Mouse (Mus musculus) C3H10T1/2 (cell line): ENCODE data around the gene Olfr873. TPM values are rescaled to one million over a fixed set of nuclear protein-coding genes. Genes with fewer than 3 reads are reported as not detected.

Experiments used
- polyA plus RNA-seq, 2 experiments: library from polyadenylated mRNA; unstranded; fragments of >200 nt; fragmentation: generic; extraction: Trizol; gene quantifications; one replicate each; pipeline ENCODE4 v1.2.1; 2012; ENCODE audit warnings: missing spikeins in 2 of 2

Gene Olfr873
- polyA plus RNA-seq, result not detected

GRCm38 (mm10) chr9:20298232-20298631 lies at the start of gene Olfr873:
Olfr873 (plus strand) TSS chr9:20298532.

GRCm38 (mm10) chr9:20282051-20282450 lies 16.3 kb upstream of the Olfr873 start, which contains the start of gene Olfr39:
Olfr39 (plus strand) TSS chr9:20282351.

GRCm38 (mm10) chr9:20335994-20336393 lies 37.7 kb downstream of the Olfr873 start, which contains the start of gene Olfr18:
Olfr18 (minus strand) TSS chr9:20336094.

Other genes starting within 250 kb of the Olfr873 start
- not detected for gene Olfr867, start 241.0 kb upstream of the Olfr873 start, polyA plus RNA-seq
- not detected for gene Olfr868, start 199.9 kb upstream of the Olfr873 start, polyA plus RNA-seq
- gene Olfr869, start 169.5 kb upstream of the Olfr873 start, polyA plus RNA-seq, result not detected
- gene Olfr870, start 124.5 kb upstream of the Olfr873 start, polyA plus RNA-seq, result not detected
- not detected for gene Olfr871, start 86.3 kb upstream of the Olfr873 start, polyA plus RNA-seq
- not detected for gene Olfr872, start 61.4 kb upstream of the Olfr873 start, polyA plus RNA-seq
- not detected for gene Olfr39, start 16.2 kb upstream of the Olfr873 start, polyA plus RNA-seq
- under 1 TPM in 1 of 2 experiments, not detected in 1; 0.01 TPM for gene Olfr18, start 37.6 kb downstream of the Olfr873 start, polyA plus RNA-seq
- 10 to 100 TPM in 1 of 2 experiments, 1 to 10 TPM in 1; 6.8 to 12.3 TPM for gene Zfp560, start 86.6 kb downstream of the Olfr873 start, polyA plus RNA-seq
- gene Zfp26, start 161.6 kb downstream of the Olfr873 start, polyA plus RNA-seq, result under 1 TPM; 0.06 to 0.81 TPM
- 1 to 10 TPM in 1 of 2 experiments, under 1 TPM in 1; 0.40 to 6.5 TPM for gene Zfp426, start 194.2 kb downstream of the Olfr873 start, polyA plus RNA-seq
- 1 to 10 TPM in 1 of 2 experiments, under 1 TPM in 1; 0.25 to 4.9 TPM for gene Zfp266, start 222.9 kb downstream of the Olfr873 start, polyA plus RNA-seq